Mouse (Mus musculus) lung, postnatal 0 days (tissue): Measurements from ENCODE around the gene Psmd13.

Experiments
- CTCF ChIP-seq: IDR thresholded peaks from 2 replicates; pipeline ENCODE4 v1.5.1; 2016; ENCODE audit warnings: antibody characterized with exemption, mild to moderate bottlenecking
- EP300 ChIP-seq: IDR thresholded peaks from 2 replicates; pipeline ENCODE4 v1.6.1; 2016; ENCODE audit warnings: antibody characterized with exemption, mild to moderate bottlenecking, control low read depth

DNA sequence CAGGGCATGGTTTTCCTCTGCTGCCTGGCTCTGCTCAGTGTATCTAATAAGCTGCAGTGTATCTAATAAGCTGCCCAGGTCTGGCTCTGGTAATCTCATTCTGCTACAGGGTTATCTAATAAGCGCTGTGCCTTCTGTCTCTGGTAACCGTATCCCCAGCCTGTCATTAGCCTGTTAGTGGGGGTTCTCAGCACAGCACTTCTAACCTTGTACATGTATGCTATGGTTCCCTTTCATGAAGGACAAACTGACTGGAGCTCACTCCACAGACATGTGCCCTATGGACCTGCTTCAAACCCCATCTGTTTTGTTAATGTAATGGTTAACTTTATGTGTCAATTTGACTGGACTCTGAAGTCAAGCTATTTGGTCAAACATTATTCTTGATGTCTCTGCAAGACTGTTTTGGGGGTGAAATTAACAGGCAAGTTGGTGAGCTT lies 23.9 kb downstream of the Psmd13 start:
- no peak for TF ChIP-seq CTCF
- no peak for TF ChIP-seq EP300
